Mouse (Mus musculus): Measurements from ENCODE around the gene Exoc3l2. TPM values are rescaled to one million over a fixed set of nuclear protein-coding genes. Genes with fewer than 3 reads are reported as not detected.

Exoc3l2 gene
- polyA plus RNA-seq, 1 experiment from 2014 or later: 2.7 TPM

DNA sequence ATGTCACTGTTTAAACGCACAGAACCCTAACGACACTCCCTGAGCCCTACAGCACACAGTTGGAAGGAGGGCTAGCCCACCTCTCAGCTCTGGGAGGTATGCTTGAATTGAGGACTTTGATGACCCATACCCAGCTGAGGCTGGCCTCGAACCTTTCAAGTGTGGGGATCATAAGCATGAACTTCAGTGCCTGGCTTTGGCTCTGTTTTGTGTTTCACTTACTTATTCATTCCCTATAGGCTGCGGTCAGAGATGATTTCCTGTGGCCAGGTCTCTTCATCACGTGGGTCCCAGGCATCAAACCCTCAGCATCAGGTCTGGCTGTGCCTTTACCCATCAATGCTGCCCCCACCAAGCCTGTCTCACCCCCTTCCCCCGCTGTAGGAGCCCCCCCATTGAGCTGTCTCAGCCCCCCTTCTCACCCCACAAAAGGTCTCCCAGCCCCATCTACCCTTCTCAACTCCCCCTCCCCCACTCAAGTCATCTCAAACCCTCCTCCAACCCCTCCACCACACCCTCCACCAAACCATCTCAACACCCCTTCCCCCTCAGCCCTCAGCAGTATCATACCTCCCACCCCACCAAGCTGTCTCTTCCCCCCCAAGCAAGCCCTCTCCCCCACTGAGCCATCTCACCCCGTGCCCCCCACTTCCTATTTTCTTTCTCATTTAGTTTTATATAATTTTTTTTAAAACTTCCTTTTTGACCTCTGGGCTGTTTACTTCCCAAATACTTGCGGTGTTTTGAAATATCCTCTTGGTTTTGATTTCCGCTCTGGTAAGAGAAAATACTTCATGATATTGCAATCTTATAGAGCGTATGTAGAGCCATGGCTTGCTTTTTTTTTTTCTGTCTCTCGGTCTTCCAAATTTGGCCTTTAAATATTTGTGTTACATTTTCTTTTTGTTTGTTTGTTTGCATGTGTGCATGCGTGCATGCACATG is 37.6 kb downstream of the Exoc3l2 start:
- Histone ChIP-seq H3K4me3 (ENCODE audit: low read depth, low read length) (no peak overlapping the region), H3K27ac (ENCODE audit: low read depth, low read length) (no peak overlapping the region), H3K4me2 (no peak overlapping the region), H3K27me3 (ENCODE audit: control insufficient read depth, insufficient read depth, low read length) (no peaks in the 10 kb centered on the region), H3K9me3 (replicated peaks; ENCODE audit: control insufficient read depth, low read length) (no peaks in the 10 kb centered on the region), H3K4me1 (ENCODE audit: control insufficient read depth, insufficient read depth, low read length) (no peaks in the 10 kb centered on the region), H3K36me3 (ENCODE audit: control insufficient read depth, insufficient read depth, low read length) (no peaks in the 10 kb centered on the region), H3K9ac (ENCODE audit: low read depth, low read length) (no peak overlapping the region)
- no peak for ATAC-seq (replicated peaks; ENCODE audit: insufficient number of reproducible peaks, low FRiP score, low TSS enrichment)
- WGBS (ENCODE audit: insufficient replicate concordance): 64% methylated on average over 12 of the region's 12 CpGs

DNA sequence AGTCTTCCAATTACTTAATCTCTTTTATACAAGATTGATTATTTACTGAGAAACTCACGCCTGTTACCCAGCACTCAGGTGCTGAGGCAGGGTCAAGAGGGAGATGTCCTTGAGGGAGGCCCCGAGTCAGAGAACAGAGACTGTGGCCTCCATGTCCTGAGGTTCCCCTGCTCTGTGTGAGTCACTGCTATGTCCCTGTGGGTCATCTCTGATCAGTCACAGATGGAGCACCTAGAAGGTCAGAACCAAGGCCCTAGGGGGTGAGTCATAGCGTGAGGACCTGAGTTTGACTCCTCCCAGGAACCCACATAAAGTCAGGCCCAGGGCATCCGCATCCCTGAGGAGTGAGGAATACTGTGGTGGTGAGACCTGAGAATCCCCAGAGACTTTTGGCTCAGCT is 38.5 kb downstream of the Exoc3l2 start:
- Histone ChIP-seq H3K27ac (ENCODE audit: low read depth, low read length) (no peak overlapping the region), H3K4me3 (ENCODE audit: low read depth, low read length) (no peak overlapping the region), H3K9me3 (replicated peaks; ENCODE audit: control insufficient read depth, low read length) (no peaks in the 10 kb centered on the region), H3K9ac (ENCODE audit: low read depth, low read length) (no peak overlapping the region), H3K4me2 (no peak overlapping the region), H3K36me3 (ENCODE audit: control insufficient read depth, insufficient read depth, low read length) (no peaks in the 10 kb centered on the region), H3K27me3 (ENCODE audit: control insufficient read depth, insufficient read depth, low read length) (no peaks in the 10 kb centered on the region), H3K4me1 (ENCODE audit: control insufficient read depth, insufficient read depth, low read length) (no peaks in the 10 kb centered on the region)
- 78% methylated on average over 4 of the region's 4 CpGs for WGBS (ENCODE audit: insufficient replicate concordance)
- ATAC-seq (replicated peaks; ENCODE audit: insufficient number of reproducible peaks, low FRiP score, low TSS enrichment): no peak

DNA sequence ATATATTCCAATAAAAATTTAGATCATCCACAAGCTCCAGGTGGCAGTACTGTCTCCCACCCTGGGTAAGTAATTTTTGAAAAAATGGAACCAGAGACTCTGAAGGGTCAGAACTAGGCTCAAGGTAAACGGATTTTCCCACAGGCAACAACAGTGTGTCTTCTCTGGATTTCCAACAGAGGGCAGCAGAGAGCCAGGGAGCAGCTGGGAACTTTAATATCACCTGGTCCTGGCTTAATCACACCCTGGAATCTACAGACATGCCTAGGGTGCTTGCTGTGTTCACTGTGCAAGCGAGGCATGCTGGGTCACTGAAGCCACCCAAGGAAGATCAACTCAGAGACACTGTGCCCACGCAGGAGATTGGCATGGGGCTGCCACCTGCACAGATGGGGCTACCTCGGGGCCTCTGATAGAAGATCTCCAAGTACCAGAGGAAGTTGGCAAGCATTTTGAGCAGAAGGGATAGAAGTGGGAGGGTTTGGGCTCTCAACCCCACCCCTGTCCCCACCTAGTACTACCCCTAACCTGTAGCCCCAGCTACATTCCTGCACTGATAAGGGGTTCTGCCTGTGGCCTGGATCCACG is 40.4 kb downstream of the Exoc3l2 start:
- Histone ChIP-seq H3K4me1 (ENCODE audit: control insufficient read depth, insufficient read depth, low read length) (no peaks in the 10 kb centered on the region; the same call in 1 of the 2 replicates), H3K27ac (ENCODE audit: low read depth, low read length) (no peak overlapping the region), H3K9ac (ENCODE audit: low read depth, low read length) (no peak overlapping the region), H3K4me3 (ENCODE audit: low read depth, low read length) (no peak overlapping the region), H3K4me2 (no peak overlapping the region), H3K9me3 (replicated peaks; ENCODE audit: control insufficient read depth, low read length) (no peaks in the 10 kb centered on the region), H3K27me3 (ENCODE audit: control insufficient read depth, insufficient read depth, low read length) (no peaks in the 10 kb centered on the region), H3K36me3 (ENCODE audit: control insufficient read depth, insufficient read depth, low read length) (no peaks in the 10 kb centered on the region)
- no peak for ATAC-seq (replicated peaks; ENCODE audit: insufficient number of reproducible peaks, low FRiP score, low TSS enrichment)
- 33% methylated on average over 5 of the region's 5 CpGs for WGBS (ENCODE audit: insufficient replicate concordance)

DNA sequence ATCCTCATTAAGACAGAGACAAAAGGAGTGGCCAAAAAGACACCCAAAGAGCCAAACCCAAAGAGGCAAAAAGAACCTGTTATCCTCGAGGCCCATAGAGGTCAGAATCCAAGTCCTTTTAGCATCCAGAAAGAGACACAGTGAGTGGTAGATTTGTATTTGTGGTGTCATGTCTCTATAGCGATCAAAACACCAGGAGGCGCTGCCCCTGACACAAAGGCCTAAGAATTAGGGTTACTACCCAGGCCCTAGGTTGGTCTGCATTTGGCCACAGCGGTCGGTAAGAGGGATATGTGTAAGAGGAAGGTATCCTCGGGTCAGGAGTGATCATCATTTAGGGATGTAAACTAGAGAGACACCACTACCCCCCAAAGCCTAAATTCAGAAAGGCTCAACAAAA is 43.2 kb downstream of the Exoc3l2 start:
- Histone ChIP-seq H3K4me1 (ENCODE audit: control insufficient read depth, insufficient read depth, low read length) (peaks cover 7% of the 10 kb centered on the region; the same call in 1 of the 2 replicates), H3K27me3 (ENCODE audit: control insufficient read depth, insufficient read depth, low read length) (no peaks in the 10 kb centered on the region), H3K36me3 (ENCODE audit: control insufficient read depth, insufficient read depth, low read length) (0 out of 2 replicates have a peak, but pooled peaks cover 2% of the 10 kb centered on the region), H3K4me2 (peak overlapping the region; percentile 99), H3K9me3 (replicated peaks; ENCODE audit: control insufficient read depth, low read length) (no peaks in the 10 kb centered on the region), H3K4me3 (ENCODE audit: low read depth, low read length) (no peak overlapping the region), H3K9ac (ENCODE audit: low read depth, low read length) (no peak overlapping the region), H3K27ac (ENCODE audit: low read depth, low read length) (no peak overlapping the region)
- no peak for ATAC-seq (replicated peaks; ENCODE audit: insufficient number of reproducible peaks, low FRiP score, low TSS enrichment)
- WGBS (ENCODE audit: insufficient replicate concordance): 36% methylated on average over 6 of the region's 6 CpGs

DNA sequence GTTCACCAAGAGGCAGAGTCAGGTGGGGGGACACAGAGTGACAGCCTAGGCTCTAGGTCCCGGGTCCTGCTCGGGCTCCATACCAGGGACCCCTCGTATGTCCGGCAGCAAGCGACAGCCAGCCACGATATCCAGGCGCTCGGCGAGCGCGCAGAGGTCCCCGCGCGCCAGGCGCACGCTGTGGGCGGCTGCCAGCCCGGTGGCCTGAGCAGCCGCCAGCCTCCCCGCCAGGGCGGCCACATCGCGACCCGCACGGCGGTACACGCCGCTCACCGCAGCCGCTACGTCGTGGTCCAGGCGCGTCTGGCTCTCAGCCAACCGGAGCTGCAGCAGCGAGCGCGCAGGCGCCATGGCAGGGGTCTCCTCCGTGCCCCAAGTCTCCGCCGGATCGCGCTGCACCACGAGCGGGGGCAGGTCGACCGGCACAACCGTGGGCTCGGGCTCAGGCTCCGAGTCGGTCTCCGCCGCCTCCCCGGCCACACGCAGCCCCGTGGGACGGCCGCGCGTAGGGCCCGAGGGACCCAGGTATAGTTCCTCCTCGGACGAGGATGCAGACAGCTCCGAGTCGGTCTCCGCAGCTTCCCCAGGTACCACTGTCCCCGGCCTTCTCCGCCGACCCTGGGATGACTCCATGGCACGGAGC is 44.0 kb downstream of the Exoc3l2 start:
- Histone ChIP-seq H3K36me3 (ENCODE audit: control insufficient read depth, insufficient read depth, low read length) (0 out of 2 replicates have a peak, but pooled peaks cover 3% of the 10 kb centered on the region), H3K4me2 (peak overlapping the region; percentile 99), H3K27me3 (ENCODE audit: control insufficient read depth, insufficient read depth, low read length) (no peaks in the 10 kb centered on the region), H3K9me3 (replicated peaks; ENCODE audit: control insufficient read depth, low read length) (no peaks in the 10 kb centered on the region), H3K4me1 (ENCODE audit: control insufficient read depth, insufficient read depth, low read length) (peaks cover 7% of the 10 kb centered on the region; the same call in 1 of the 2 replicates), H3K4me3 (ENCODE audit: low read depth, low read length) (peak overlapping the region; percentile 83), H3K9ac (ENCODE audit: low read depth, low read length) (peak overlapping the region; percentile 94), H3K27ac (ENCODE audit: low read depth, low read length) (0 out of 2 replicates have a peak overlapping the region, but pooled peaks have one; percentile 6)
- under 1% methylated on average over 71 of the region's 71 CpGs for WGBS (ENCODE audit: insufficient replicate concordance)
- ATAC-seq (replicated peaks; ENCODE audit: insufficient number of reproducible peaks, low FRiP score, low TSS enrichment): 0 out of 2 replicates have a peak, but pooled peaks have one; percentile 3

DNA sequence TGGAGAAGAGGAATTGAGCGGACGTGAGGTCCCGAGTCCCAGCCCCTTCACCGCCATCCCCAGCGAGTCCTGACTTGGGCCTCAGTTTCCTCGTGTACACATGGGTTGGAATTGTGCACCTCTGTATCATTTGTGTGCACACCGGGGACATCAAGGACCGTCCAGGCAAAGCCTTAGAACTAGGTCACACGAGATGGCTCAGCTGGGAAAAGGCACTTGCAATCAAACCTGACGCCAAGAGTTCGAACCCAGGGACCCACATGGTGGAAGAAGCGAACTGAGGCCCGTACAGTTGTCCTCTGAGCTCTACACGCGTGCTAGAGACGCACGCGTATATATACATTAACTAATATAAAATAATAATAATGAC is 44.5 kb downstream of the Exoc3l2 start:
- ATAC-seq (replicated peaks; ENCODE audit: insufficient number of reproducible peaks, low FRiP score, low TSS enrichment): no peak
- Histone ChIP-seq H3K4me1 (ENCODE audit: control insufficient read depth, insufficient read depth, low read length) (peaks cover 7% of the 10 kb centered on the region; the same call in 1 of the 2 replicates), H3K4me2 (peak overlapping the region; percentile 99), H3K9ac (ENCODE audit: low read depth, low read length) (peak overlapping the region; percentile 94), H3K4me3 (ENCODE audit: low read depth, low read length) (peak overlapping the region; percentile 83), H3K27me3 (ENCODE audit: control insufficient read depth, insufficient read depth, low read length) (no peaks in the 10 kb centered on the region), H3K36me3 (ENCODE audit: control insufficient read depth, insufficient read depth, low read length) (0 out of 2 replicates have a peak, but pooled peaks cover 3% of the 10 kb centered on the region), H3K27ac (ENCODE audit: low read depth, low read length) (peak overlapping the region; percentile 6; the same call in 1 of the 2 replicates), H3K9me3 (replicated peaks; ENCODE audit: control insufficient read depth, low read length) (no peaks in the 10 kb centered on the region)
- 4% methylated on average over 18 of the region's 18 CpGs for WGBS (ENCODE audit: insufficient replicate concordance)

DNA sequence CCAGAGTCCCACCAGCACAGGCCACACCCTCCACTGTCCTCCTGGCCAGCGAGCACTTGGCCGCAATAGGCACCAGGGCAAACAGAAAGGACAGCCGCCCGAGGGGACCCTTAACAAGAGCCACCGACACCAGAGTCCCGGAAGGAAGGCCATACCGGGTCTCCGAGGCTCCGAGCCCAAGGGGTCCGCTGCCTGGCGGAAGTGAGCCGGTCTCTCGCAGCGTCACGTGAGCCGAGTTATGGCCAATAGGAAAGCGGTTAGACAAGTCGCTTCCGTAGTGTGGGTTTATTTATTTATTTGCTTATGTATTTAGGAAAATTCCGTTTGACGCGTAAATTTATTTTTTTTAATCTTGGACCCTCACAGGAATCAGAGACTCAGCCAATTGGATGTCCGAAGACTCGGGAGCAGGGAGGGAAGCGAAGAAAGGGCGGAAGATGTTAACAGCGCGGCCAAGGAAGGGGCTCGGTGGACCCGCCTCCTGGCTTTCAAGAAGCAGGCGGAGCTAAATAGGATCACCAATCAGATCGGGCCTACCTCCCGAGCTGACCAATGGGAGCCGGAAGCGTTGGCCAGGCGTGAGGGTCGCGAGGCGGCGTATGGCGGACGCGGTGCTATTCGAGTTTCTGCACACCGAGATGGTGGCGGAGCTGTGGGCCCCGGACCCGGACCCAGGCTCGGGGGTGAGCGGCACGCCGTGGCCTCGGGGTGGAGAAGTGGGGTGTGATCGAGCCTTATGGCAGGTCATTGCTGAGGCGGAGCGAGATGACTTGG is 45.2 kb downstream of the Exoc3l2 start, which contains the start of the genes Bloc1s3 and Trappc6a:
Gene Bloc1s3 (minus strand): TSS at position 218 of the 774 bp plus-strand sequence.
Gene Trappc6a (plus strand): TSS at position 246 of the 774 bp plus-strand sequence.
- Histone ChIP-seq H3K9me3 (replicated peaks; ENCODE audit: control insufficient read depth, low read length) (no peaks in the 10 kb centered on the region), H3K36me3 (ENCODE audit: control insufficient read depth, insufficient read depth, low read length) (0 out of 2 replicates have a peak, but pooled peaks cover 3% of the 10 kb centered on the region), H3K4me1 (ENCODE audit: control insufficient read depth, insufficient read depth, low read length) (peaks cover 7% of the 10 kb centered on the region; the same call in 1 of the 2 replicates), H3K9ac (ENCODE audit: low read depth, low read length) (peak within 1 kb of the TSS; percentile 94), H3K4me3 (ENCODE audit: low read depth, low read length) (peak within 1 kb of the TSS; percentile 83), H3K4me2 (peak within 1 kb of the TSS; percentile 99), H3K27ac (ENCODE audit: low read depth, low read length) (peak within 1 kb of the TSS; percentile 89), H3K27me3 (ENCODE audit: control insufficient read depth, insufficient read depth, low read length) (no peaks in the 10 kb centered on the region)
- under 1% methylated on average over 56 of the region's 56 CpGs for WGBS (ENCODE audit: insufficient replicate concordance)
- peak; percentile 87 for ATAC-seq (replicated peaks; ENCODE audit: insufficient number of reproducible peaks, low FRiP score, low TSS enrichment)

Measured in heart, embryonic 11.5 days (tissue).